Mouse (Mus musculus) embryonic facial prominence, embryonic 11.5 days (tissue): ENCODE data around the gene Adk. TPM values are rescaled to one million over a fixed set of nuclear protein-coding genes. Genes with fewer than 3 reads are reported as not detected.

Source experiments
- ATAC-seq: fragments of 200-750 bp; cut with Nextera tagmentation; replicated peaks from 2 replicates; pipeline ENCODE4 v1.8.0; 2017; ENCODE audit warnings: low read depth; ENCODE audit not compliant: insufficient number of reproducible peaks, low FRiP score, low TSS enrichment
- DNase-seq: peaks from one replicate; pipeline ENCODE4 v3.0.0-alpha.2; 2015; ENCODE audit warnings: low spot score
- H3K27ac ChIP-seq: fragments of 300-500 bp; sonication (generic); replicated peaks from 2 replicates; pipeline ENCODE4 v1.5.1; 2014; ENCODE audit warnings: mild to moderate bottlenecking, low read depth, low read length, control low read depth
- H3K27me3 ChIP-seq: fragments of 300-500 bp; sonication (generic); 2 replicates; pipeline ENCODE4 v1.6.1; 2014; ENCODE audit warnings: mild to moderate bottlenecking, low read length, moderate library complexity, mixed read lengths; ENCODE audit not compliant: control insufficient read depth, insufficient read depth
- H3K36me3 ChIP-seq: fragments of 300-500 bp; sonication (generic); replicated peaks from 2 replicates; pipeline ENCODE4 v1.6.1; 2014; ENCODE audit warnings: low read depth, mild to moderate bottlenecking, low read length, moderate library complexity, mixed read lengths; ENCODE audit not compliant: control insufficient read depth, insufficient read depth
- H3K4me1 ChIP-seq: fragments of 300-500 bp; sonication (generic); 2 replicates; pipeline ENCODE4 v1.6.1; 2014; ENCODE audit warnings: low read length, mixed read lengths; ENCODE audit not compliant: control insufficient read depth, insufficient read depth
- H3K4me2 ChIP-seq: fragments of 300-500 bp; sonication (generic); 2 replicates; pipeline ENCODE4 v1.6.1; 2014; ENCODE audit warnings: low read depth, mild to moderate bottlenecking, control low read depth, low read length, moderate library complexity
- H3K4me3 ChIP-seq: fragments of 300-500 bp; sonication (generic); 2 replicates; pipeline ENCODE4 v1.5.1; 2014; ENCODE audit warnings: low read depth, low read length, control low read depth
- H3K9ac ChIP-seq: fragments of 300-500 bp; sonication (generic); replicated peaks from 2 replicates; pipeline ENCODE4 v1.6.1; 2014; ENCODE audit warnings: mild to moderate bottlenecking, control low read depth, low read length
- H3K9me3 ChIP-seq: fragments of 300-500 bp; sonication (generic); replicated peaks from 2 replicates; pipeline ENCODE4 v1.6.1; 2016; ENCODE audit warnings: mild to moderate bottlenecking, low read length, inconsistent platforms, mixed read lengths; ENCODE audit not compliant: control insufficient read depth
- WGBS: fragments of 180-500 bp; shearing (Covaris S2); extraction: QIAGEN DNeasy Blood & Tissue Kit; methylation state at CpG from one replicate; pipeline ENCODE4 v1.1.7; 2014; 5-methylcytosine and 5-hydroxymethylcytosine counted together
- polyA plus RNA-seq: library from polyadenylated mRNA; unstranded; fragments of >200 nt; fragmentation: Nextera tagmentation; extraction: Ambion mirVana; gene quantifications from 2 replicates; pipeline ENCODE4 v1.2.1, GENCODE M21; 2014

Gene Adk
- polyA plus RNA-seq, 1 experiment from 2014 or later: 178 TPM

DNA sequence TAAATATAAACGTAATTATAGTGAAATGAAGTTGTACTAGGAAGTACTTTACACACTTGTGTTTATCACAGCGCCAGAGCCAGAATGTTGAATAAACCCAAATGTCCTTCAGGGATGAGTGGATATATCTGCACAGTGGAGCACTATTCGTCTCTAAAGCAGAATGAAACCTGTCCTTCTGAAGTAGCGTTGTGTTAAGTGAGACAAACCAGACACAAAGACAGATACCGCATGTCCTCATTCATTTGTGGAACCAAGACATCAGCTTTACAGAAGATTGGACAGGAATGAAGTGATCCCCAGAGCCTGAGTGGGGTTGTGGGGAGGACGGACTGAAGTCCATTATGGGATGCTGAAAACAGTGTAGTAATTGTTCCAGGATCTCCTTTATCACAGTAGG, 126.0 kb downstream of the Adk start:
- no peaks in the 10 kb centered on the region for H3K9me3 ChIP-seq
- no peak for ATAC-seq

DNA sequence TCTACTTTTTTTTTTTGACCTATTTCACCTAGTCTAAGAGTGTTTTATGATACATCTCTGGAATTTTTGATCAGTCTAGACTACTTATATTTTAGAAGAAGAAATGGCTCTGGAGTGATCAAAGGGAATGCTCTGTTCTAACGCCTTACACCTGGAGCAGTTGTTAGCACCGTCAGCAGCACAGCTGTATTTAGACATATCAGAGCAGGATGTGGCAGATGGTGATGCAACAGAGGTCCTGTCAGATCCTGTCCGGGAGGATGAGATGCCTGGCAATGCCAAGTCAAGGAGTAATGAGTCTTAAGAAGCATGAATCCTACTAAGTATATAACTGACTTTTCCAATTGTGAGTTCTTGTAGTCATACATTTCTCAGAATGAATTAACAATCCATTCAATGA, 128.7 kb downstream of the Adk start:
- WGBS: 73% methylated on average over 3 of the region's 3 CpGs
- Histone ChIP-seq H3K9me3 (no peaks in the 10 kb centered on the region), H3K9ac (no peak overlapping the region), H3K27me3 (no peaks in the 10 kb centered on the region), H3K4me1 (no peaks in the 10 kb centered on the region), H3K4me3 (no peak overlapping the region), H3K4me2 (no peak overlapping the region), H3K27ac (no peak overlapping the region), H3K36me3 (no peaks in the 10 kb centered on the region)
- no peak for DNase-seq
- ATAC-seq: no peak

More for the DNA sequence above, 126.0 kb downstream of the Adk start:
- Histone ChIP-seq H3K4me2 (no peak overlapping the region), H3K9ac (no peak overlapping the region), H3K36me3 (no peaks in the 10 kb centered on the region; the same call in 1 of the 2 replicates), H3K4me3 (no peak overlapping the region), H3K4me1 (no peaks in the 10 kb centered on the region), H3K27ac (no peak overlapping the region), H3K27me3 (no peaks in the 10 kb centered on the region)
- 87% methylated on average over 6 of the region's 6 CpGs for WGBS
- no peak for DNase-seq

DNA sequence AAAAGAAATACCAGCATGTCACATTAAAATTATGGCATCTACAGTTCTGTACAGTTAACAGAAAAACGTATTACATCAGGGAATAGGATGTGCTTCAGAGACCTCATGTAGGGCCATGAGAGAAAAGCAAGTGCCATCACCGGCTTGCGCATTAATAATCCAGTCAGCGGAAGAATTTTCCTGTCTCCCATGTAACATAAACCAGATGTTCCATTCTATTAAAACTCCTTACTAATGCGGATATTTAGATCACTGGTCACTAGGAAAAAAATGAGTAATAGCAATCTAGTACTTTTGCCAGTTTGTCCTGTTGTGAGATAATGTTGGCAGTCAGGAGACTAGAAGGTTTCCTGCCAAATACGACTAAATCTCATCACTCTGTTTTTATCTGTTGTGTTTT, 139.6 kb downstream of the Adk start:
- Histone ChIP-seq H3K4me1 (no peaks in the 10 kb centered on the region), H3K9me3 (no peaks in the 10 kb centered on the region), H3K27ac (no peak overlapping the region), H3K4me3 (no peak overlapping the region), H3K9ac (no peak overlapping the region), H3K4me2 (no peak overlapping the region), H3K36me3 (no peaks in the 10 kb centered on the region), H3K27me3 (no peaks in the 10 kb centered on the region)
- 76% methylated on average over 6 of the region's 6 CpGs for WGBS
- DNase-seq (no peak), ATAC-seq (no peak)

DNA sequence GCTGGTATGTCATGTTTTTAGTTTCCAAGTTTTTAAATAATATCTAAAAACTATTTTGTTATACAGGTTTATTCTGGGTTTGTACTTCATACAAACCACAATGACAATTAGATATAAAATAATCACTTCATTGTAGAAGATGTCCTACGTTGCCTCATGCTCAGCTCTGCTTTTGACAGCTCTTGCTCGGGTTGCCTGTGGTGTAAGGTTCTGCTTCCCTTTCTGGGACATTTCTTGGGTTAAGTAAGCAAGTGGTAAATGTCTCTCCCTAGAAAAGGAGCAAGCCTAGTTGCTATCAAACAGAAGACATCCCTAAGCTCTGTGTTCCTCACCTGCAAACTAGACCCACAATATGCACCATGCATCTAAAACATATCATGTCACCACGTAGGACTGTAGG, 140.4 kb downstream of the Adk start:
- H3K9me3 ChIP-seq: no peaks in the 10 kb centered on the region
- H3K36me3 ChIP-seq: no peaks in the 10 kb centered on the region
- WGBS: 92% methylated on average over 3 of the region's 3 CpGs
- H3K4me1 ChIP-seq: no peaks in the 10 kb centered on the region
- H3K27me3 ChIP-seq: no peaks in the 10 kb centered on the region
- no peak overlapping the region for H3K4me3 ChIP-seq
- H3K9ac ChIP-seq: no peak overlapping the region
- no peak for DNase-seq
- ATAC-seq: no peak
- H3K4me2 ChIP-seq: no peak overlapping the region
- H3K27ac ChIP-seq: no peak overlapping the region

GRCm38 (mm10) chr14:21194336-21194735, 142.0 kb downstream of the Adk start:
- no peak overlapping the region for H3K27ac ChIP-seq
- H3K36me3 ChIP-seq: no peaks in the 10 kb centered on the region
- H3K4me1 ChIP-seq: no peaks in the 10 kb centered on the region
- ATAC-seq (no peak), DNase-seq (no peak)
- no peaks in the 10 kb centered on the region for H3K9me3 ChIP-seq
- 82% methylated on average over 6 of the region's 6 CpGs for WGBS
- no peaks in the 10 kb centered on the region for H3K27me3 ChIP-seq
- H3K9ac ChIP-seq: no peak overlapping the region
- no peak overlapping the region for H3K4me2 ChIP-seq
- H3K4me3 ChIP-seq: no peak overlapping the region

DNA sequence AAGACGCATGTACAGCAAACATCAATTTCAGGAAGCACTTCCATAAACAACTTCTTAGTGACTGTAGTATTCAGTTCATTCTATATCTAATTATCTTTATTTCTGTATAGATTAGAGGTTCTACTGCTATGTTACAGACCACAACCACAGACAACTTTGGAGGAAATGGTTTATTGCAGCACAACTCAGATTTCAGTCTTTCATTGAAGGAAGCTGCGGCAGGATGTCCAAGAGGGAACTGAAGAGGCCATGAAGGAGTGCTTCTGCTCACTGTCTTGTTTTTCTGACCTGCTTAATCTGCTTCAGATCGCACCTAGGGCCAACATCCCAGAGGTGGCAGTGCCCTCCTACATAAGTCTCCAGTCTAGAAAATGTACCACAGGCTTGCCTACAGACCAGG, 148.5 kb downstream of the Adk start:
- Histone ChIP-seq H3K4me3 (no peak overlapping the region), H3K9ac (no peak overlapping the region), H3K9me3 (no peaks in the 10 kb centered on the region), H3K4me2 (no peak overlapping the region), H3K27me3 (no peaks in the 10 kb centered on the region), H3K27ac (no peak overlapping the region), H3K4me1 (no peaks in the 10 kb centered on the region), H3K36me3 (no peaks in the 10 kb centered on the region)
- ATAC-seq (no peak), DNase-seq (no peak)
- 95% methylated on average over 3 of the region's 3 CpGs for WGBS

DNA sequence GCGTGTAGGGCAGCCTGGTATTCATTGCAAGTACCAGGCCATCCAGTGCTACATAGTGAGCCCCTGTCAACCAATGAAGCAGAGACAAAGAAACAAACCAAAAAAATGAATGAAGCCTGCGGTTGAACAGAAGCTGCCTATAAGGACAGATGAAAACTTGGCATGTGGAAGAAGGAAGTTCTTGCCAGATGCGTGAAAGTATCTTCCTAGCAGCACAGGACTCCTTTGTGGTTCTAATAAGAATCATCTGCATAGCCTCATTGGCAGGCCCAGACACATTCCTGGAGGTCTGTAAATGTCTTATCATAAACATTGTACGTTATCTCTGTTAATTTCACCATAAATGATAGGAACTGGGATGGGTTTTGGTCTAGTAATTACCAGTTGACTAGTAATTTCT, 154.1 kb downstream of the Adk start:
- Histone ChIP-seq H3K4me3 (no peak overlapping the region), H3K27ac (no peak overlapping the region), H3K36me3 (no peaks in the 10 kb centered on the region), H3K9ac (no peak overlapping the region), H3K4me2 (no peak overlapping the region), H3K4me1 (no peaks in the 10 kb centered on the region), H3K9me3 (no peaks in the 10 kb centered on the region), H3K27me3 (no peaks in the 10 kb centered on the region)
- ATAC-seq (no peak), DNase-seq (no peak)
- 87% methylated on average over 4 of the region's 4 CpGs for WGBS

DNA sequence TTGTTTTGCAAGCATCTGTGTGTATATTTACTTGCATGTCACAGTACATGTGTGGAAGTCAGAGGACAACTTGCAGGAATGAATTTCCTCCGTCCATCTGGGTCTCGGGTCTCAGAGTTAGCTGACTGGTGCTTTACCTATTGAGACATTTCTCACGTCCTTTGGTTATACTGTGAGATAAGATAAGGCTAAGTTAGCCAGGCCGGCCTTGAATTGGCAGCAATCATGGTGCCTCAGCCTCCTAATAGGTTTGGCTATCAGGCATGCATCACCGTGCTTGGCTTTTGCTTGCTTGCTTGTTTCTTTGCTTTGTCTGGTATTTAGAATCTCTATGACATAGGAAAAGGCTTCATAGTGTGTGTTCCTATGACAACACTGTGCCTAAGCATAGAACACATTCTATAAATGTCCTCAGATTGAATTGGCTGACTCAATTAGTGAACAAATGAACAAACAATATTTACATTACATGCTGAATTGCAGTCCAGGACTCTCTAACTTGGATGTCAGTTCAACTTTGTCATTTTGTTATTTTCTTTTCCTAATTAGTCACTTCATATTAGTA, 169.3 kb downstream of the Adk start:
- Histone ChIP-seq H3K36me3 (no peaks in the 10 kb centered on the region), H3K4me3 (no peak overlapping the region), H3K9ac (no peak overlapping the region), H3K27ac (no peak overlapping the region), H3K27me3 (no peaks in the 10 kb centered on the region), H3K4me2 (no peak overlapping the region), H3K4me1 (no peaks in the 10 kb centered on the region), H3K9me3 (no peaks in the 10 kb centered on the region)
- 85% methylated on average over 5 of the region's 5 CpGs for whole genome bisulfite sequencing
- DNase-seq (no peak), ATAC-seq (no peak)
